Mouse (Mus musculus) left cerebral cortex, postnatal 14 days (tissue): ENCODE results near the gene Pet117. TPM values are rescaled to one million over a fixed set of nuclear protein-coding genes. Genes with fewer than 3 reads are reported as not detected.
"Not testable (repeated sequence)": the region's sequence is repeated elsewhere in the genome, so short reads cannot be mapped to it uniquely, and the experiment has no call there.

Source experiments
- DNase-seq, 2 experiments: peaks; one replicate each; pipeline ENCODE4 v3.0.0; 2021 to 2022; ENCODE audit warnings: low spot score in 2 of 2, mixed read lengths in 1 of 2
- intact Hi-C: fragments of 180-260 bp; cut with DNase I; formaldehyde crosslinking; loops from one replicate; pipeline ENCODE4 v1.15.1; 2025
- long read RNA-seq, 2 experiments: library from polyadenylated mRNA; stranded (forward); transcript quantifications; one replicate each; pipeline ENCODE4 v2.0.0; 2021
- total RNA-seq, 2 experiments: library from RNA; stranded (reverse); gene quantifications; 2 replicates each; pipeline ENCODE4 v1.2.3; 2021

Pet117 gene
- total RNA-seq: 1 to 10 TPM; 4.7 to 9.4 TPM
- long read RNA-seq, experiment 1, partial matches to known transcripts: 0 of 2 reads
- long read RNA-seq, experiment 1, other reads (novel, unspliced or antisense): 0 of 2 reads
- long read RNA-seq, experiment 2: 0 reads

GRCm38 (mm10) chr2:144368400-144369019 lies at the start of gene Pet117, which contains the start of gene Kat14:
Pet117 (plus strand) TSS chr2:144368996.
Kat14 (plus strand) TSS chr2:144368983.
- intact Hi-C loops: no loop called here
- peak; percentile 89 to 94 for DNase-seq

GRCm38 (mm10) chr2:144324218-144324617 lies 44.6 kb upstream of the Pet117 start:
- no peak for DNase-seq
- intact Hi-C loops: no loop called here

- no peak for DNase-seq
- intact Hi-C loops: no loop called here
Observed at GRCm38 (mm10) chr2:144329451-144329850, 39.3 kb upstream of the Pet117 start.

- DNase-seq: no peak
- intact Hi-C loops: no loop called here
Observed at GRCm38 (mm10) chr2:144329937-144330336, 38.9 kb upstream of the Pet117 start.

GRCm38 (mm10) chr2:144330352-144330959 lies 38.3 kb upstream of the Pet117 start:
- peak in 1 of 2 experiments; percentile 19 for DNase-seq
- intact Hi-C loops: no loop called here

- intact Hi-C loops: no loop called here
- no peak for DNase-seq
Observed at GRCm38 (mm10) chr2:144330960-144331371, 37.8 kb upstream of the Pet117 start.

- intact Hi-C loops: no loop called here
- peak in 1 of 2 experiments; percentile 11 for DNase-seq
Observed at GRCm38 (mm10) chr2:144331401-144332302, 37.1 kb upstream of the Pet117 start, which contains the start of gene Ovol2. Ovol2 (minus strand) TSS chr2:144332146.

- intact Hi-C loops: no loop called here
- no peak for DNase-seq
Observed at GRCm38 (mm10) chr2:144332486-144332885, 36.3 kb upstream of the Pet117 start.

GRCm38 (mm10) chr2:144333138-144333842 lies 35.5 kb upstream of the Pet117 start:
- DNase-seq: peak; percentile 39 to 52
- intact Hi-C loops: no loop called here

GRCm38 (mm10) chr2:144337230-144337629 lies 31.6 kb upstream of the Pet117 start:
- intact Hi-C loops: no loop called here
- DNase-seq: no peak

- no peak for DNase-seq
- intact Hi-C loops: no loop called here
Observed at GRCm38 (mm10) chr2:144337701-144338100, 31.1 kb upstream of the Pet117 start.

- DNase-seq, intact Hi-C loops: not testable (repeated sequence)
Observed at GRCm38 (mm10) chr2:144338149-144338548, 30.6 kb upstream of the Pet117 start.

GRCm38 (mm10) chr2:144343158-144343557 lies 25.6 kb upstream of the Pet117 start:
- no peak for DNase-seq
- intact Hi-C loops: no loop called here

GRCm38 (mm10) chr2:144348525-144348924 lies 20.3 kb upstream of the Pet117 start:
- DNase-seq: no peak
- intact Hi-C loops: no loop called here

- peak in 1 of 2 experiments; percentile 11 for DNase-seq
- intact Hi-C loops: no loop called here
Observed at GRCm38 (mm10) chr2:144352843-144353242, 16.0 kb upstream of the Pet117 start.

GRCm38 (mm10) chr2:144369020-144369421 lies 225 bp downstream of the Pet117 start:
- intact Hi-C loops: no loop called here
- no peak for DNase-seq

GRCm38 (mm10) chr2:144369511-144369910 lies 715 bp downstream of the Pet117 start:
- intact Hi-C loops: no loop called here

GRCm38 (mm10) chr2:144371566-144371965 lies 2.8 kb downstream of the Pet117 start:
- DNase-seq: no peak
- intact Hi-C loops: no loop called here

More at GRCm38 (mm10) chr2:144369511-144369910, 715 bp downstream of the Pet117 start:
- DNase-seq: no peak

- intact Hi-C loops: no loop called here
- DNase-seq: peak in 1 of 2 experiments; percentile 20
Observed at GRCm38 (mm10) chr2:144373063-144373462, 4.3 kb downstream of the Pet117 start.
